Mouse (Mus musculus): Measurements from ENCODE around the gene Rasl11a.
A peak's percentile ranks its signal among the peaks of the same experiment; 100 is the strongest.
"Not testable (repeated sequence)": the region's sequence is repeated elsewhere in the genome, so short reads cannot be mapped to it uniquely, and the experiment has no call there.

Gene Rasl11a

DNA sequence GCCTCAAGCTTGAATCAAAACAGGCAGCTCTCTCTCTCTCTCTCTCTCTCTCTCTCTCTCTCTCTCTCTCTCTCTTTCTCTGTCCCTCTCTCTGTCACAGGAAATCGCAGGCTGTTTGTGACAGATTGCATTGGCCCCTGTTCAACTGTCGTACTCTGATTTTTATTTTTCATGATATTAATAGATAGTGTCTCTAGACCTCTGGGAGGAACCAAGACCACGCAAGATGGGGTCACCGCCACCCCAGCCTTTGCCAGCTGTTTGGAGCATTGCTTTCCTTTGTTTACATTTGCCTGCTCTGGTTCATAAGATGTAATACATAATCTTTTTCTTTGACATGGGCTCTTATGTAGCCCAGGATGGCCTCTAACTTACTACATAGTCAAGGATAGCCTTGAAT is 2.9 kb upstream of the Rasl11a start:
- DNase-seq (ENCODE audit: low read depth in 2 of 2, low spot score in 2 of 2) = no peak

DNA sequence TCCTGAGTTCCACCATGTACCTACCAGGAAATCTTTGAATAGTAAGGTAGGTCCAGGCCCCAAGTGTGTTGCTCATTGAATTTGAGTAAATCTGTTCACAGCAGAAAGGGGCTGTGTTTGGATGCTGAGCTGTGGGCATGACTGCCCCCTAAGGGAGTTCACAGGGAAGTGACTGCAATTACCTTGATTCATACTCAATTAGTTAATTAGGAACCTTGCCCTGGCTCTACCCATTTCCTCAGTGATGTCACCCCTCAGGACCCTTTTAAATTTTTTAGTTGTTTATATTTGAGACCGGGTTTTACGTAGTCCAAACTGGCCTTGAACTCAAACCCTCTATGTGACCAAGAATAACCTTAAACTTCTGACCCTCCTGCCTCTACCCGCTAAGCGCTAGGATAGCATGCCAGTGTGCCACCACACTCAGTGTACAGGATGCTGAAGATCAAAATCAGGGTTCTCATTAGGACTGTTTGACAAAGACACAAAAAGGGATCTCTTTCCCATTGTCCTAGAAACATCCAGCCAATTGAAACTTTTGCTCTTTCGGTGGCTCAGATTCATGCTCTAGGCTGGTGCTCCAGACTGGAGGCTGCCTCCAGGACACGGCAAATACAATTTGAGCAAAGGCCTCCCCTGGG is 450 bp upstream of the Rasl11a start:
- DNase-seq (ENCODE audit: low read depth in 2 of 2, low spot score in 2 of 2) = no peak

DNA sequence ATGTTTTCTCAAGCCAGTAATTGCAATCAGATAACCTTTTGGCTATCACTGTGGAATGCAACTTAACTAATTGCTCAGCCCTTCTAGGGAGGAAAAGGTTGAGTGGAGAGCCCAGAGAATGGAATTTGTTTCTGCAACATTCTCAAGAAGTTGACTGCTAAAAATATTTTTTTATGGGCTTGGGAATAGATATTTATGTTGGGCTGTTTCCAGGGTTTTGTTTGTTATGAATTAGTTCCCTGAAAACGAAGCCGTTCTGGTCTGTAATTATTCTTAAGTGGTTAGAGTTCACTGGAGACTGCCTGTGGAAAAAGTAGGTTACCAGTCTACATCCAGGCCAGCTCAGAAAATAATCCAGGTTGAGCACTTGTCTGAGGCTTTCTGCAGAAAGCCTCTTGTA is 1.6 kb downstream of the Rasl11a start:
- no peak for DNase-seq (ENCODE audit: low read depth in 2 of 2, low spot score in 2 of 2)

DNA sequence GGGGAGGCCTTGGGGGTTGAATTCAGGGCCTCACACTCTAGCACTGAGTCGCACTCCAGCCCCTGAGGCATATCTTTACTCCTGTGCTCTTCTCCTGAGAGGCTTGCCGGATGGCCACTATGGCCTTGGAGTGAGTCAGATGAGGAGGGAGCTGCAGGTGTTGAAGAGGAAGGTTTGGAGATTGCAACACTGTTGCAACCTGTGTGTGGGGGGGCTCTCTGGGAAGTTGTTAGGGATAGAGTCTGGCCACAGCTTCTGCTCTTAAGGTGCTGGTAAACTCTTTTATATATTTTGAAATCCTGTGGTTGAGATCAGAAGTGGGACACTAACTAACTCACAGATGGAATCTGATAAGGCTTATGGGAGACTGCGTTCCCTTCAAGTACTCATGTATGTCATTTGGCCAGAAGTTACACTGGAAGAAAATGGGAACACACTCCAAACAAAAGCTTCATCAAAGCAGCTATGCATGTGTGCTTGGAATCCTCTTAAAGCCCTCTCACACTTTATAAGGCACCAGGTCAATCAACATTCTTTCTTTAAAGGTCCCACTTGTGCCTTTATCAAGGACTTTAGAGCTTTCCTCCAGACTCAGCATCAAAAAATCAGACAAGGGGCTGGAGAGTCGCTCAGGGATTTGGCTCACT is 4.2 kb downstream of the Rasl11a start:
- no peak for DNase-seq (ENCODE audit: low read depth in 2 of 2, low spot score in 2 of 2)

DNA sequence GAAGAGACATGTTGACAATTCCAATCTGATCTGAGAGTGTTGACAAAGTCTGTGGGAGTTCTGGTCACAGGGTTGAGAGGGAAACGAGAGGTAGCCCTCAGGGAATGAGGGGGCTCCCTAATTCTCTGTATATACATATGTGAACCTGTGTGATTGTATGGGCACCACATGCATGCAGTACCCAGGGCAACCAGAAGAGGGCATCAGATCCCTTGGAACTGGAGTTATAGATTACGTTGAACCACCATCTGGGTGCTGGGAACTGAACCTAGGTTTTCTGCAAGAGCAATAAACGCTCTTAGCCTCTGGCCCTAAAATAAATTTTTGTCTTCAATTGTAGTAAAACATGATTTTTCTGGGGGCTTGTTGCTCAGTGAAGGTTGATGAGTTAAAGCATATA is 11.2 kb downstream of the Rasl11a start:
- DNase-seq (ENCODE audit: low read depth in 2 of 2, low spot score in 2 of 2) = no peak

DNA sequence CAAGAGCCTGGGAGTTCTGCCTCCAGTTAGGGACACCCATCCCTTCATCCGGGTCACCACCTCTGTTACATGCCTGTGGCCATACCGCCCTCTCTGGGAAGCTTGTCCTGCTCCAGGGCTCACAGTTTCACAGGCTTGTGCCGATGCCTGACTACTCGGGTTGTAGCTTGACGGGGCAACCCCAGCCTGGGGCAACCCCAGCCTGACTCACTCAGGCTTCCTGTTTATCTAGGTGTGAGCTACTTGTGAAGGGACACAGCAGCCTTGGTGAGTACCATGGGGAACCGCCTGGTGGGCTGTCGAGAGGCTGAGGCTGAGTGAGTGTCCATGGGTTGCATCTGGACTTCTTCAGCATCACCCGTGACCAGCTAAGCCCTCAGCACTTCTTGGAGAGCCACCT is 12.7 kb downstream of the Rasl11a start:
- DNase-seq (ENCODE audit: low read depth in 2 of 2, low spot score in 2 of 2) = no peak

DNA sequence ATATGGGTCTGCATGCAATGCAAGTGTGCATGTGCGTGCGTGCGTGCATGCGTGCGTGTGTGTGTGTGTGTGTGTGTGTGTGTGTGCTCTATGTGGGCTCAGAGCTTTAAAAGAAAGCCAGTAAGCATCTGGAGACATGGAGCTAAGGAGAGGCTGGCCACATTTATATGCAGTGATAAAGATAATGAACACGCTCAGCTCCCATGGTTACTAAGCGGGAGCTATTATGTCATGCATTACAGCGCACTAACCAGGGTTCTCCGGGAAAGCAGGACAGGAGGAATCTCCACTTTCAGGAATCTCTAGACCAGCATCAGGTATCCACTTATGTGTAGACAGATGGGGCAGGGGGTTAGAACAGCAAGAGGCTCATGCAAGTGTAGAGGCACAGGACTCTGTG is 13.9 kb downstream of the Rasl11a start:
- no peak for DNase-seq (ENCODE audit: low read depth in 2 of 2, low spot score in 2 of 2)

DNA sequence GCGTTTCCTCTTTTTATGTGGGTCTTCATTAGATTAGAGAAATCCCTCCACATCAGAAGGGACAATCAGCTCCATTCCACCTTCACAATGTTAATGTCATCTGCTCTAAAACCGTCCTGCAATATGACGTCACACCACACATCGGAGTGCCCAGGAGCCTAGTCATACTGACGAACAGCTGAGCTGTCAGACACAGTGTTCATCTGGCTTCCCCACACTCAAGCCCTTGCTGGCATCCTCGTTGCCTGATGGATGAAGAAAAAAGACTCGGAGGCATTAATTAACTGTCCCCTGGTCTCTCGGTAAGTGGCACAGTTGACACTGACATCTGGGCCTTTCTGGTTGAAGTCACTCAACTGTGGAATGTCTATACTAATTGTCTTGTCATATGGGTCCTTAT is 14.4 kb downstream of the Rasl11a start:
- DNase-seq (ENCODE audit: low read depth in 2 of 2, low spot score in 2 of 2) = no peak

DNA sequence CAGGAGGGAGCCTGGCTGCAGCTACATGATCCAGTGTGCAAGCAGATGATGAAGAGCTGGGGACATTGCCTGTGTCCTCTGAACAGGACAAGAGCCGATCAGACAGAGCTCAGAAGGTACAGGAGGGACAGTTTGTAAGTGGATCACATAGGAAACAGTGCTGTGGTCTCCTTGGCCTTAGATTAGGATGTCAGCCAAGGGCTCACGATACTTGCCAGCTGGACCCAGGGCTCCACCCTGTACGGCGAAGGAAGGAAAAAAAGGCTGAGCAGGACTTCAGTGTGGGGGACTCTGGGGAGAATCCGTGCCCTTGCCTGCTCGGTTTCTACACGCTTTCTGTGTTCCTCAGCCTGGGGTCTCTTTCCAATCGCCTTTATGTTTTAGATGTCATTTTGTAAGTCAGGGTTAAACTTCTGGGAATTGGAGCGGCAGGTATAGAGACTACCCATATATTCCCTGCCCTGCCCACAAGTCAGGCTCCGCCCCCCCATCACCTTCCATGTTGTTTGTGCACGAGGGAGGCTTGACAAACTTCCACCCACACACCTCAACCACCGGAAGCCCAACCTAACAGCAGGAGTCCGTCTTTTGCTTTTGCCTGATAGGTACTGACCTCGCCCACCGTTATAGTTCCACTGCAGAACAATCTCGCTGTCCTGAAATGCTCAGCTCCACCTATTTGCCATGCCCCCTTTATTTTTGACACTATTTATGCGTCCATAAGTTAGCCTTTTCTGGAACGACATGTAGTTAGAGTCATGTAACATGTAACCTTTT is 15.5 kb downstream of the Rasl11a start:
- DNase-seq (ENCODE audit: low read depth in 2 of 2, low spot score in 2 of 2) = no peak

DNA sequence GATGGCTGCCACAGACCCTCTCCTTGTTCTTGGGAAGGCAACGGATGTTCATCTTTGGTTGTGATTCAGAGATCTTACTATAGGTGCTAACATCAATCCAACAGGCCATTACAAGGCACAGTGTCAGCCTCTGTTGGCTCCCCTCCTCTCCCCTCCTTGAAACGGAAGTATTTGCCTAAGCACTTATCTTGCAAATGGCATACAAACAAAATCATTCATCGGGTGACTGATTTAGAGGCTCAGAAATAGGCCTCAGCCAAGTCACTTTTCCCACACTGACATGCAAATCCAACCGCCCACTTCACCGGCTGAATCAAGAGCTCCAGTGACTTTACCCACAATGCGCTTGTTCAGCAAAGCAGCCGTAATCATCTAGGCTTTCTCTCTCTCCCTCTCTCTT is 16.7 kb downstream of the Rasl11a start:
- DNase-seq (ENCODE audit: low read depth in 2 of 2, low spot score in 2 of 2) = no peak

DNA sequence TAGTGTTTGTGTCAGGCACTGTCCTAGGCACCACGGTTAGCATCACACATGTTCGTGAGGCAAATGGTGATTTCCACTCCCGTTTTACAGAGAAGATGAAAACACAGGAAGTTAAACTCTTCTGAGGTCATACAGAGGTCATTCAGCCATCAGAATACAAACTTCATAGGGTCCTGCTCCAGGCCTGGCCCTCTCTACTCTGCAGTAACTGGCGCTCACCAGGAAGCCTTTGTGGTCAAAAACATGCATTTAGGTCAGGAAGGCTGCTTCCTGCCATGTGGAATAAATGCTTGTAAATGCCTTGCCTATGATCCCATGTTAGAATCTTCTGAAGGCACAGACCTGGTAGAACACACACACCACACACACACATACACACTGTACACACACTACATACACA is 20.6 kb downstream of the Rasl11a start:
- DNase-seq (ENCODE audit: low read depth in 2 of 2, low spot score in 2 of 2) = no peak

DNA sequence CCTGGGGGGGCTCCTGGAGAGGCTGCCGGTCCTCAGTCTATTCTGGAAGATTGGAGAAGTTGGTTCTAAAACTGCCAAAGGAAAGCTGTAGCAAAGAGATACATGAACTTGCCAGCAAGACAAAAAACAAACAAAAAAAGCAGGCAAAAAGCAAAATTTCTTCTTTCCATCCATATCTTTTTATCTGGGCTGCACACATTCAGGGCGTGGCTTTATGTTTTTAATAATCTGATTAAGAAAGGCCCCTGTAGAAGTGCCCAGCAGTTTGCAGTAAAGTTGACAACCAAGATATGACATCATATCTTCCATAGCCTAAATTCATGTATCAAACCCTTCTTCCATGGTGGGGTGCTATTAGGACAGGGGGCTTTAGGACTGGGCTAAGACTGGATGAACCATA is 21.4 kb downstream of the Rasl11a start:
- DNase-seq (ENCODE audit: low read depth in 2 of 2, low spot score in 2 of 2) = no peak

DNA sequence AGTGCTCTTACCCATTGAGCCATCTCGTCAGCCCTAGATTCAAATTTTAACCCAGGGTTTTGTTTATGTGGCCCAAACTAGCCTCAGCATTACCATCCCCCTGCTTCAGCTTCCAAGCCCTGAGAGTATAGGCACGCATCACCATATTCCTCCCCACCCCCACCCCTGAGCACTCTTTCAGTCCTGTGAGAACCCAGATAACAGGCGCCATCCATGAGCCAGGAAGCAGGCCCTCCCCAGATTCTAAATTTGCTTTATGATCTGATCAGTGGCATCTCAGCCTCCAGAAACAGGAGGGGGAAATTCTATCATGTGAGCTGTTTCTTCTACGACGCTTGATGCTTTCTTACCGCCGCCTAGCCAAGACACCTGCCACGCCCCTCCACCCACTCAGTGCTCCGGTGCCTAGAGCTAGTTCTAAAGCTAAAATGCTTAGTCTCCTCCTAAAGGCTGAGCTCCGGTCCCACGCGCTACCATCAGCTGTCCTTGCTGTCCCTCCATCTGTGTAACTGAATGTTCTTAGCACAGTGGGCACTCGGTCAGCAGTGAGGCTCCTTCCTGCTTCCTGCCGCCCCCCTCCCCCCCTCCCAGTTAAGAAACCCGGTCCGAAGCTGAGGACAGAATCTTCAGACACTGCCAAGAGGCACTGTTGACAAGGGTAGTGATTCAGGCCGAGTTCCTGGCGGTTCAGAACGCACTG is 22.5 kb downstream of the Rasl11a start:
- DNase-seq (ENCODE audit: low read depth in 2 of 2, low spot score in 2 of 2) = peak; percentile 51 to 59

DNA sequence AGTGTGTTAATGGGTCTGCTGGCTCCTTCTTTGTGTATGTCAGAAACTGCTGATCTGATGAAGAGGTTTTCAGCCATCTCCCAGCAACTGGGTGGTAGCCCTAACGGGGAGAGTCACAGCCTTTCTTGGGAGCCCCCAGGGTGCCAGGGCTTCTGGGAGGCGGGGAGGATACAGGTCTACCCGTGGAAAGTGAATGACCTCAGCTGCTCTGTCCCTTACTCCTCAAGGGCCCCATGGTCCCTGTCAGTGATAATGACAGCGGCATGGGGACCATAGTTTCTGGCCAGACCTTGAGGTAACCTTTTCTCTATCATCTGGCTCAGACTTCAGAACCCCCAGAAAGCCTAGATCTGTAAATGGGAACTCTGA is 23.1 kb downstream of the Rasl11a start:
- no peak for DNase-seq (ENCODE audit: low read depth in 2 of 2, low spot score in 2 of 2)

DNA sequence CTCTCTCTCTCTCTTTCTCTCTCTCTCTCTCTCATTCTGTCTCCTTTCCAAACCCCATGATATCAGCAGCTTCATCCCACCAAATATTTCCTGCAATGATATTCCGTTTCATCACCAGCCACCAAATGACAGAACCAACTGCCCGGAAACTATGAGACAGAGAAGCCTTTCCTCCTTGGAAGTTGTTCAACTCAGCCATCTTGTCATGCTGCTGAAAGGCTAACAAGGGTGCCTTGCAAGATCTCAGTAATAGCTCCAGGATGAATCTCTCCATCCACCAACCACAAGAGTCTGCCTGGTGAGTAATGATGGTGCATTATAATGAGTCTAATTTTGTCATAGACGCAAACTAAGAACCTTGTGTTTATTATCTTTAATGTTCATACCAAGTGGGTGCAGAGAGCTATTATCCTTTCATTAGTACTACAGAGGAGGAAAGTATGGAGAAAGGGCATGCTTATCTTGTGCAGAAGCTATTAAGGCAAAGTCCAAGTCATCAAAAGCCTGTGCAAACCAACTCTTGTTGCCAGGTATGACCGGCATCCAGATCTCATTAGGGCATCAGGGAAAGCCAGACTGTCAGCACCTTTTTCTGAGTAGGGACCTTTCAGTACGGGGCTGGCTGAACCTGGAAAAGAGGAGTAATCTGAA is 28.2 kb downstream of the Rasl11a start:
- no peak for DNase-seq (ENCODE audit: low read depth in 2 of 2, low spot score in 2 of 2)

DNA sequence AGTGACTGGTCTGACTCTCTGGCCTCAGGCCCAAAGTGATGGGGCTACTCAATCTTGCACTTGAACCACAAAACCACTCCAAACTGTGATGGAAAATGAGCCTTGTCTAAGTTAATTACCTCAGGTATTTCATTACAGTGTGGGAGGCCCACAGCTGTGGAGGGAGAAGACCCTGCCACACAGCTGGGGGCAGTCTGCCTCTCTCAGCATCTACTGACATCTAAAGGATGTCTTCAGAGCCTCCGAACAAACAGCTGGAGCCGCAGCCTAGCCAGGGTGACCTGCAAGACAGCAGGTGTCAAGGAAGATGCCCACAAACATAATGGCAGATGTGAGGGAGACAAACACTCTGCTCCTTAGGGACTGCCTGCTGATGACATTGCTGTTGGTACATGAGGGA is 31.2 kb downstream of the Rasl11a start:
- no peak for DNase-seq (ENCODE audit: low read depth in 2 of 2, low spot score in 2 of 2)

DNA sequence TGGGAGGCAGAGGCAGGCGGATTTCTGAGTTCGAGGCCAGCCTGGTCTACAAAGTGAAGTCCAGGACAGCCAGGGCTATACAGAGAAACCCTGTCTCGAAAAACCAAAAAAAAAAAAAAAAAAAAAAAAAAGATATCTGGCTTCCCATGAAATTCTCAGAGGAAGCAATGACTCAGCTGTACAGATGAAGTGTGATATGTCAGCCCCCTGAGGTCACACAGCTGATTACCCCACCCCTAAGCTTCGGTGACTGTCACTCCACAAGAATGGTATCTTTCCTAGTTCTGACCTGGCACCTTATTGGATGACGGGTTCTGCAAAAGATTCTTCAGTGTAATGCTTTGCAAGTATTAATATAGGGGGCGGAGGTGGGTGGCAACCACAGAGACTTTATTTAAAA is 33.0 kb downstream of the Rasl11a start:
- DNase-seq (ENCODE audit: low read depth in 2 of 2, low spot score in 2 of 2) = not testable (repeated sequence)

DNA sequence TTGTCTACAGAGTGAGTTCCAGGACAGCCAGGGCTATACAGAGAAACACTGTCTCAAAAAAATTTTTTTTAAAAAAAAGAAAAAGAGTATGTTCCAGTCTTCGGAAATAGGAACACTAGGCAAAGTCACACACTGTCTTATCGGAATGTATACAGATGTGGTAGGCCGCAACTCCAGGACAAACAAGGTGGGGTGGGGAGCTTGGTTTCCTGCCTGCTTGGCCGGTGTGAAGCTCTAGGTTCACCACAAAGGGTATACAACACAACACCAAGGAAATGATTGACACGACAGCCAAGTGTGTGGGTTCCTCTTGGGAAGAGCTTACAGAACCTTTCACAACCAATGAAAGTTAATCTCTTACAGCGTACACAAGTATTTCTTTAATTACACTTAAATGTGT is 37.4 kb downstream of the Rasl11a start:
- no peak for DNase-seq (ENCODE audit: low read depth in 2 of 2, low spot score in 2 of 2)

DNA sequence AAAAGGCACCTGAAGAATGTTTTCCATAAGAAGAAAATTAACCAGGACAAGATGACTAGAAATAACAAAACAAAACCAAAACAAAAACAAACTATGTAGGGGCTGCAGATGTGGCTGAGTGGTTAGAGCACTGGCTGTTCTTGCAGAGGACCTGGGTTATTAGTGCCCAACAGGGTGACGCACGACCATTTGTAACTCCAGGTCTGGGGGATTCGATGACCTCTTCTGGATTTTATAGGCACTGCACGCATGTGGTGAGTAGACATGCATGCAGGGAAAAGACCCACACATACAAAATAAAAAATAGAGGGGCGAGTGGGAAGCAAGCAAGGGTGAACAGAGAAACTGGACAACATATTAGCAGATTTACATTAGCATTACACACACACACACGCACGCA is 38.2 kb downstream of the Rasl11a start:
- no peak for DNase-seq (ENCODE audit: low read depth in 2 of 2, low spot score in 2 of 2)

DNA sequence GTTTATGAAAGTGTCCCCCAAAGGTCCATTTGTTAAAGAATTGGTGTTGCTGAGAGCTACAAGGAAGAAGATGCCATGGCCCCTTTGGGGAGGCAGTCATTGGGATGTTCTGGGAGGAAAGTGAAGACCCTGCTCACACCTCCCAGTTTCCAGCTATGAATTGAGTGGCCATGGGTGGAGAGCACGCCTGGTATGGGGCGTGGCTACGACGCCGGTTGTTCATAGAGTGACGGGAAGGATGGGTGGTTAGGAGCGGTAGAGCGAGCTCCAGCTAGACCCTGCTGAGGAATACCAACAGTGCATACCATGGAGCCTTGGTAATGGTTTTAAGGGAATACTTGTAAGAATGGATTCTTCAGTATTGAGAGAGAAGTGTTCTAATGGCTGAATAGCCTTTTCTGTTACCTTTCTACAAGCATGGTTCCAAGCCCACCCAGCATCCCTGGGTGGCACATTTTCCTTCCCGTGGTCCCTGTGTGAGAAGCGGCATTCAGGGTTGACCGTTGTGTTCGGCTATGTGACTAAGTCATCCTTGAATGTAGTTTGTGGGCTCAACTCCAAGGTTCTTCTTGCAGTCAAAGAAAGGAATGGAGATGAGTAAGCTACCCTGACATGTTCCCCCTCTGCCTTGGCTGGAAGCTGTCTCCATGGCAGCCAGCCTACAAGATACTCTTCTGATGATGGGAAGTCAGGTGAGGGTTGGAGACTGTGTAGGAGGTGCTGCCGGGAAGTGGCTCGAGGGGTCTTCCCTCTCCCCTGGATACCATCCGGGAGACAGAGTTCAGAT is 38.8 kb downstream of the Rasl11a start:
- DNase-seq (ENCODE audit: low read depth in 2 of 2, low spot score in 2 of 2) = no peak

DNA sequence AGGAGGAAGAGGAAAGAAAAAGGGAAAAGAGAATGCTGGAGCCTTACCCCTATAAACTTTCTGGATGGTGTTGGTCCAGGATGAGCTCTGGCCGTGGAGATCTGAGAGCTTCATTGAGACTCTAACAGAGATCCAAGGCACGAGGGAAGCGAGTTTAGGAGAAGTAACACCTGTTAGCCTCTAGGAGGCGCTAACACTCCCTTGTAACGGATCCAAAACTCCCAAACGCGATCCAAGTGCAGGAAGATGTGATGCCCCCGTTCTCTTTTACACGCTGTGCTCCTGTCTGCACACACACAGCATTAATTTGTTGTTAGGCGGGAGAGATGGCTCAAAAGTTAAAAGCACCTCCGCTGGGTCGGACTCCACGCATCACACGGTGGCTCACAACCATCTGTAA is 46.3 kb downstream of the Rasl11a start:
- peak in 1 of 2 experiments; percentile 14 for DNase-seq (ENCODE audit: low read depth in 2 of 2, low spot score in 2 of 2)

All from CD8-positive naive resting alpha-beta T cell, adult 2 months (primary cell).